Mouse (Mus musculus) midbrain, embryonic 16.5 days (tissue): Measurements from ENCODE around the gene Ccdc141. TPM values are rescaled to one million over a fixed set of nuclear protein-coding genes. Genes with fewer than 3 reads are reported as not detected.

ENCODE experiments used
- ATAC-seq: fragments of 200-750 bp; cut with Nextera tagmentation; 2 replicates; pipeline ENCODE4 v1.8.0; 2017; ENCODE audit warnings: moderate TSS enrichment
- H3K27ac ChIP-seq: fragments of 300-500 bp; sonication (generic); 2 replicates; pipeline ENCODE4 v1.5.1; 2014; ENCODE audit warnings: mild to moderate bottlenecking, low read length, mixed read lengths
- H3K27me3 ChIP-seq: fragments of 300-500 bp; sonication (generic); 2 replicates; pipeline ENCODE4 v1.6.1; 2014; ENCODE audit warnings: low read depth, low read length, mixed read lengths; ENCODE audit not compliant: control insufficient read depth, insufficient read depth
- H3K36me3 ChIP-seq: fragments of 300-500 bp; sonication (generic); 2 replicates; pipeline ENCODE4 v1.6.1; 2014; ENCODE audit warnings: mild to moderate bottlenecking, low read length, moderate library complexity, mixed read lengths; ENCODE audit not compliant: control insufficient read depth, insufficient read depth
- H3K4me1 ChIP-seq: fragments of 300-500 bp; sonication (generic); 2 replicates; pipeline ENCODE4 v1.6.1; 2014; ENCODE audit warnings: mild to moderate bottlenecking, low read length, mixed read lengths; ENCODE audit not compliant: control insufficient read depth, insufficient read depth
- H3K4me2 ChIP-seq: fragments of 300-500 bp; sonication (generic); 2 replicates; pipeline ENCODE4 v1.6.1; 2014; ENCODE audit warnings: mild to moderate bottlenecking, low read length, mixed read lengths
- H3K4me3 ChIP-seq: fragments of 300-500 bp; sonication (generic); 2 replicates; pipeline ENCODE4 v1.5.1; 2014; ENCODE audit warnings: low read depth, mild to moderate bottlenecking, low read length, moderate library complexity, mixed read lengths
- H3K9ac ChIP-seq: fragments of 300-500 bp; sonication (generic); 2 replicates; pipeline ENCODE4 v1.6.1; 2014; ENCODE audit warnings: low read depth, low read length, mixed read lengths
- H3K9me3 ChIP-seq: fragments of 300-500 bp; sonication (generic); replicated peaks from 2 replicates; pipeline ENCODE4 v1.6.1; 2014; ENCODE audit warnings: mild to moderate bottlenecking, low read length, mixed read lengths; ENCODE audit not compliant: control insufficient read depth, poor library complexity, severe bottlenecking
- WGBS: fragments of 180-500 bp; shearing (Covaris S2); extraction: QIAGEN DNeasy Blood & Tissue Kit; methylation state at CpG from one replicate; pipeline ENCODE4 v1.1.7; 2014; 5-methylcytosine and 5-hydroxymethylcytosine counted together
- polyA plus RNA-seq: library from polyadenylated mRNA; unstranded; fragments of >200 nt; fragmentation: Nextera tagmentation; extraction: Ambion mirVana; gene quantifications from 2 replicates; pipeline ENCODE4 v1.2.1, GENCODE M21; 2015

Gene Ccdc141
- polyA plus RNA-seq, 1 experiment from 2014 or later: 7.1 TPM

- no peak overlapping the region for H3K9ac ChIP-seq
- 96% methylated on average over 1 of the region's 1 CpGs for WGBS
- ATAC-seq: no peak
- H3K36me3 ChIP-seq: no peaks in the 10 kb centered on the region
- no peaks in the 10 kb centered on the region for H3K9me3 ChIP-seq
- no peak overlapping the region for H3K27ac ChIP-seq
- no peak overlapping the region for H3K4me3 ChIP-seq
- H3K27me3 ChIP-seq: no peaks in the 10 kb centered on the region
- H3K4me1 ChIP-seq: no peaks in the 10 kb centered on the region
- no peak overlapping the region for H3K4me2 ChIP-seq
Measured at GRCm38 (mm10) chr2:77133407-77133806, 37.0 kb downstream of the Ccdc141 start.

- Histone ChIP-seq H3K27me3 (no peaks in the 10 kb centered on the region), H3K9me3 (no peaks in the 10 kb centered on the region), H3K27ac (no peak overlapping the region), H3K4me2 (no peak overlapping the region), H3K9ac (no peak overlapping the region), H3K4me1 (no peaks in the 10 kb centered on the region), H3K36me3 (no peaks in the 10 kb centered on the region), H3K4me3 (no peak overlapping the region)
- 86% methylated on average over 1 of the region's 1 CpGs for WGBS
- ATAC-seq: no peak
Measured at GRCm38 (mm10) chr2:77126939-77127338, 43.5 kb downstream of the Ccdc141 start.

- Histone ChIP-seq H3K27ac (no peak overlapping the region), H3K9ac (no peak overlapping the region), H3K4me3 (no peak overlapping the region), H3K9me3 (no peaks in the 10 kb centered on the region), H3K27me3 (no peaks in the 10 kb centered on the region), H3K36me3 (no peaks in the 10 kb centered on the region), H3K4me1 (no peaks in the 10 kb centered on the region), H3K4me2 (no peak overlapping the region)
- no peak for ATAC-seq
- 78% methylated on average over 6 of the region's 6 CpGs for WGBS
Measured at GRCm38 (mm10) chr2:77118102-77118501, 52.3 kb downstream of the Ccdc141 start.

GRCm38 (mm10) chr2:77114335-77114734 lies 56.1 kb downstream of the Ccdc141 start:
- WGBS: 71% methylated on average over 2 of the region's 2 CpGs
- Histone ChIP-seq H3K9me3 (no peaks in the 10 kb centered on the region), H3K27ac (no peak overlapping the region), H3K4me1 (no peaks in the 10 kb centered on the region), H3K9ac (no peak overlapping the region), H3K27me3 (no peaks in the 10 kb centered on the region), H3K4me2 (no peak overlapping the region), H3K36me3 (no peaks in the 10 kb centered on the region), H3K4me3 (no peak overlapping the region)
- no peak for ATAC-seq

- H3K9me3 ChIP-seq: no peaks in the 10 kb centered on the region
- no peak overlapping the region for H3K9ac ChIP-seq
- H3K4me3 ChIP-seq: no peak overlapping the region
- H3K36me3 ChIP-seq: no peaks in the 10 kb centered on the region
- no peaks in the 10 kb centered on the region for H3K27me3 ChIP-seq
- no peaks in the 10 kb centered on the region for H3K4me1 ChIP-seq
- 89% methylated on average over 8 of the region's 8 CpGs for WGBS
- no peak overlapping the region for H3K27ac ChIP-seq
- no peak overlapping the region for H3K4me2 ChIP-seq
- ATAC-seq: no peak
Measured at GRCm38 (mm10) chr2:77113867-77114266, 56.6 kb downstream of the Ccdc141 start.

- H3K4me1 ChIP-seq: no peaks in the 10 kb centered on the region
- no peaks in the 10 kb centered on the region for H3K9me3 ChIP-seq
- no peak for ATAC-seq
- H3K27ac ChIP-seq: no peak overlapping the region
- no peak overlapping the region for H3K9ac ChIP-seq
- no peaks in the 10 kb centered on the region for H3K27me3 ChIP-seq
- 88% methylated on average over 5 of the region's 5 CpGs for WGBS
- no peak overlapping the region for H3K4me2 ChIP-seq
- no peak overlapping the region for H3K4me3 ChIP-seq
- H3K36me3 ChIP-seq: no peaks in the 10 kb centered on the region
Measured at GRCm38 (mm10) chr2:77113026-77113425, 57.4 kb downstream of the Ccdc141 start.

GRCm38 (mm10) chr2:77111095-77111494 lies 59.3 kb downstream of the Ccdc141 start:
- no peak for ATAC-seq
- no peaks in the 10 kb centered on the region for H3K4me1 ChIP-seq
- no peaks in the 10 kb centered on the region for H3K36me3 ChIP-seq
- no peaks in the 10 kb centered on the region for H3K27me3 ChIP-seq
- H3K9me3 ChIP-seq: no peaks in the 10 kb centered on the region
- H3K4me3 ChIP-seq: no peak overlapping the region
- H3K27ac ChIP-seq: no peak overlapping the region
- no peak overlapping the region for H3K4me2 ChIP-seq
- 91% methylated on average over 2 of the region's 2 CpGs for WGBS
- H3K9ac ChIP-seq: no peak overlapping the region

GRCm38 (mm10) chr2:77110365-77110764 lies 60.1 kb downstream of the Ccdc141 start:
- H3K9me3 ChIP-seq: no peaks in the 10 kb centered on the region
- H3K4me1 ChIP-seq: no peaks in the 10 kb centered on the region
- no peaks in the 10 kb centered on the region for H3K36me3 ChIP-seq
- no peak overlapping the region for H3K9ac ChIP-seq
- H3K4me3 ChIP-seq: no peak overlapping the region
- H3K4me2 ChIP-seq: no peak overlapping the region
- no peaks in the 10 kb centered on the region for H3K27me3 ChIP-seq
- ATAC-seq: no peak
- 70% methylated on average over 4 of the region's 4 CpGs for WGBS
- H3K27ac ChIP-seq: no peak overlapping the region

GRCm38 (mm10) chr2:77109506-77110123 lies 60.8 kb downstream of the Ccdc141 start:
- H3K9me3 ChIP-seq: no peaks in the 10 kb centered on the region
- 85% methylated on average over 8 of the region's 8 CpGs for WGBS
- no peak overlapping the region for H3K9ac ChIP-seq
- no peaks in the 10 kb centered on the region for H3K4me1 ChIP-seq
- ATAC-seq: 0 out of 2 replicates have a peak, but pooled peaks have one; percentile 45
- H3K27ac ChIP-seq: no peak overlapping the region
- no peak overlapping the region for H3K4me3 ChIP-seq
- no peak overlapping the region for H3K4me2 ChIP-seq
- H3K36me3 ChIP-seq: no peaks in the 10 kb centered on the region
- H3K27me3 ChIP-seq: no peaks in the 10 kb centered on the region
